Mouse (Mus musculus) MEL (cell line): ENCODE results near the gene Misp. TPM values are rescaled to one million over a fixed set of nuclear protein-coding genes. Genes with fewer than 3 reads are reported as not detected.

ENCODE experiments used
- DNase-seq: peaks from one replicate; pipeline ENCODE4 v3.0.0; 2011; ENCODE audit warnings: low read depth, low spot score
- H3K27ac ChIP-seq: 2 replicates; pipeline ENCODE4 v1.5.1; 2012; ENCODE audit warnings: low read depth, mild to moderate bottlenecking, control low read depth, low read length, moderate library complexity; ENCODE audit not compliant: control insufficient read depth
- H3K27me3 ChIP-seq, 2 experiments: fragments of 150-350 bp in 1 of 2; sonication (generic) in 1 of 2; 2 replicates each; pipeline ENCODE4 v1.6.1; 2012; ENCODE audit warnings: low read length in 2 of 2, mild to moderate bottlenecking in 2 of 2, improper control_type of control experiment in 1 of 2, moderate library complexity in 1 of 2; ENCODE audit not compliant: insufficient read depth in 2 of 2, control insufficient read depth in 1 of 2
- H3K36me3 ChIP-seq, 2 experiments: 2 replicates each; pipeline ENCODE4 v1.6.1; 2012 to 2014; ENCODE audit warnings: low read length in 2 of 2, improper control_type of control experiment in 1 of 2, inconsistent platforms in 1 of 2, mild to moderate bottlenecking in 1 of 2; ENCODE audit not compliant: insufficient read depth in 2 of 2, control insufficient read depth in 1 of 2
- H3K4me1 ChIP-seq, 2 experiments: fragments of 150-350 bp in 1 of 2; sonication (generic) in 1 of 2; 2 replicates each; pipeline ENCODE4 v1.6.1; 2012; ENCODE audit warnings: low read length in 2 of 2, improper control_type of control experiment in 1 of 2, mild to moderate bottlenecking in 1 of 2; ENCODE audit not compliant: insufficient read depth in 2 of 2, control insufficient read depth in 1 of 2
- H3K4me3 ChIP-seq, 2 experiments: fragments of 150-350 bp in 1 of 2; sonication (generic) in 1 of 2; 2 replicates each; pipeline ENCODE4 v1.5.1; 2012; ENCODE audit warnings: low read depth in 2 of 2, low read length in 2 of 2, mild to moderate bottlenecking in 2 of 2, moderate library complexity in 2 of 2, control low read depth in 1 of 2, improper control_type of control experiment in 1 of 2; ENCODE audit not compliant: control insufficient read depth in 1 of 2, insufficient read depth in 1 of 2
- H3K79me2 ChIP-seq: 2 replicates; pipeline ENCODE4 v1.6.1; 2012; ENCODE audit warnings: mild to moderate bottlenecking, low read length, moderate library complexity; ENCODE audit not compliant: control insufficient read depth, poor library complexity, insufficient read depth
- H3K9ac ChIP-seq: 2 replicates; pipeline ENCODE4 v1.6.1; 2012; ENCODE audit warnings: low read depth, mild to moderate bottlenecking, control low read depth, low read length, moderate library complexity; ENCODE audit not compliant: control insufficient read depth, poor library complexity, severe bottlenecking
- H3K9me3 ChIP-seq: fragments of 150-350 bp; sonication (generic); replicated peaks from 2 replicates; pipeline ENCODE4 v1.6.1; 2012; ENCODE audit warnings: mild to moderate bottlenecking, low read length, improper control_type of control experiment, moderate library complexity; ENCODE audit not compliant: insufficient read depth
- BHLHE40 ChIP-seq: IDR thresholded peaks from 2 replicates; pipeline ENCODE4 v1.6.1; 2012; ENCODE audit warnings: low read depth, mild to moderate bottlenecking, inconsistent platforms, low read length, improper control_type of control experiment, borderline replicate concordance
- CHD1 ChIP-seq: IDR thresholded peaks from 2 replicates; pipeline ENCODE4 v1.6.1; 2012; ENCODE audit warnings: low read depth, mild to moderate bottlenecking, inconsistent platforms, low read length, improper control_type of control experiment
- CHD2 ChIP-seq: IDR thresholded peaks from 2 replicates; pipeline ENCODE4 v1.6.1; 2011; ENCODE audit warnings: low read length, improper control_type of control experiment
- ELF1 ChIP-seq: IDR thresholded peaks from 2 replicates; pipeline ENCODE4 v1.6.1; 2014; ENCODE audit warnings: low read depth, mild to moderate bottlenecking, inconsistent platforms, low read length, improper control_type of control experiment, moderate library complexity
- EP300 ChIP-seq, 2 experiments: IDR thresholded peaks; 2 replicates each; pipeline ENCODE4 v1.6.1; 2011; ENCODE audit warnings: improper control_type of control experiment in 2 of 2, low read length in 2 of 2, low read depth in 1 of 2, mild to moderate bottlenecking in 1 of 2
- ETS1 ChIP-seq: IDR thresholded peaks from 2 replicates; pipeline ENCODE4 v1.6.1; 2012; ENCODE audit warnings: low read depth, mild to moderate bottlenecking, inconsistent platforms, low read length, improper control_type of control experiment, moderate library complexity
- GABPA ChIP-seq: IDR thresholded peaks from 2 replicates; pipeline ENCODE4 v1.6.1; 2012; ENCODE audit warnings: low read depth, mild to moderate bottlenecking, inconsistent platforms, low read length, improper control_type of control experiment, moderate library complexity
- GATA1 ChIP-seq: IDR thresholded peaks from 2 replicates; pipeline ENCODE4 v1.6.1; 2011; ENCODE audit warnings: low read depth, low read length, improper control_type of control experiment
- HCFC1 ChIP-seq: IDR thresholded peaks from 2 replicates; pipeline ENCODE4 v1.6.1; 2012; ENCODE audit warnings: low read depth, mild to moderate bottlenecking, inconsistent platforms, low read length, improper control_type of control experiment, moderate library complexity
- JUND ChIP-seq: IDR thresholded peaks from 2 replicates; pipeline ENCODE4 v1.6.1; 2011; ENCODE audit warnings: low read depth, mild to moderate bottlenecking, improper control_type of control experiment, low read length
- KAT2A ChIP-seq: conservative IDR thresholded peaks from 2 replicates; pipeline ENCODE4 v1.6.1; 2012; ENCODE audit warnings: low read depth, low read length, improper control_type of control experiment, inconsistent platforms
- MAFK ChIP-seq: IDR thresholded peaks from 2 replicates; pipeline ENCODE4 v1.6.1; 2011; ENCODE audit warnings: low read depth, mild to moderate bottlenecking, low read length, improper control_type of control experiment, borderline replicate concordance
- MAX ChIP-seq: IDR thresholded peaks from 2 replicates; pipeline ENCODE4 v1.6.1; 2011; ENCODE audit warnings: low read length, improper control_type of control experiment
- MAZ ChIP-seq: IDR thresholded peaks from 2 replicates; pipeline ENCODE4 v1.6.1; 2012; ENCODE audit warnings: low read depth, mild to moderate bottlenecking, inconsistent platforms, low read length, improper control_type of control experiment
- MEF2A ChIP-seq: IDR thresholded peaks from 2 replicates; pipeline ENCODE4 v1.6.1; 2014; ENCODE audit warnings: low read depth, mild to moderate bottlenecking, inconsistent platforms, low read length, improper control_type of control experiment; ENCODE audit not compliant: poor library complexity, insufficient replicate concordance, severe bottlenecking; ENCODE audit errors: extremely low read depth
- MXI1 ChIP-seq: IDR thresholded peaks from 2 replicates; pipeline ENCODE4 v1.6.1; 2011; ENCODE audit warnings: mild to moderate bottlenecking, low read depth, low read length, improper control_type of control experiment
- MYB ChIP-seq: IDR thresholded peaks from 2 replicates; pipeline ENCODE4 v1.6.1; 2011; ENCODE audit warnings: mild to moderate bottlenecking, low read depth, low read length, improper control_type of control experiment
- MYC ChIP-seq: IDR thresholded peaks from 2 replicates; pipeline ENCODE4 v1.6.1; 2011; ENCODE audit warnings: low read depth, mild to moderate bottlenecking, low read length, improper control_type of control experiment, moderate library complexity
- NELFE ChIP-seq: IDR thresholded peaks from 2 replicates; pipeline ENCODE4 v1.6.1; 2011; ENCODE audit warnings: low read depth, low read length, improper control_type of control experiment
- NRF1 ChIP-seq: IDR thresholded peaks from 2 replicates; pipeline ENCODE4 v1.6.1; 2014; ENCODE audit warnings: low read depth, mild to moderate bottlenecking, inconsistent platforms, low read length, improper control_type of control experiment, moderate library complexity; ENCODE audit not compliant: poor library complexity, insufficient read depth, severe bottlenecking
- POLR2A ChIP-seq, 2 experiments: IDR thresholded peaks; 2 replicates each; pipeline ENCODE4 v1.6.1; 2011 to 2012; ENCODE audit warnings: low read length in 2 of 2, mild to moderate bottlenecking in 2 of 2, control low read depth in 1 of 2, improper control_type of control experiment in 1 of 2, low read depth in 1 of 2, moderate library complexity in 1 of 2; ENCODE audit not compliant: control insufficient read depth in 1 of 2, insufficient read depth in 1 of 2, poor library complexity in 1 of 2
- POLR2AphosphoS5 ChIP-seq: IDR thresholded peaks from 2 replicates; pipeline ENCODE4 v1.6.1; 2012; ENCODE audit warnings: low read depth, borderline replicate concordance, mild to moderate bottlenecking, inconsistent platforms, low read length, moderate library complexity, mixed read lengths
- RCOR1 ChIP-seq: IDR thresholded peaks from 2 replicates; pipeline ENCODE4 v1.6.1; 2012; ENCODE audit warnings: low read depth, mild to moderate bottlenecking, inconsistent platforms, low read length, improper control_type of control experiment
- SIN3A ChIP-seq: IDR thresholded peaks from 2 replicates; pipeline ENCODE4 v1.6.1; 2012; ENCODE audit warnings: low read length, improper control_type of control experiment, inconsistent platforms
- SMC3 ChIP-seq: IDR thresholded peaks from 2 replicates; pipeline ENCODE4 v1.6.1; 2011; ENCODE audit warnings: low read depth, low read length, improper control_type of control experiment
- TAL1 ChIP-seq: IDR thresholded peaks from 2 replicates; pipeline ENCODE4 v1.6.1; 2012; ENCODE audit warnings: mild to moderate bottlenecking, inconsistent platforms, low read length, moderate library complexity, mixed read lengths
- TBP ChIP-seq: IDR thresholded peaks from 2 replicates; pipeline ENCODE4 v1.8.0; 2011; ENCODE audit warnings: low read depth, low read length, improper control_type of control experiment
- TCF12 ChIP-seq: IDR thresholded peaks from 2 replicates; pipeline ENCODE4 v1.6.1; 2014; ENCODE audit warnings: low read depth, mild to moderate bottlenecking, inconsistent platforms, low read length, improper control_type of control experiment, moderate library complexity
- UBTF ChIP-seq: IDR thresholded peaks from 2 replicates; pipeline ENCODE4 v1.6.1; 2012; ENCODE audit warnings: low read depth, mild to moderate bottlenecking, inconsistent platforms, low read length, improper control_type of control experiment, moderate library complexity, borderline replicate concordance; ENCODE audit not compliant: insufficient read depth
- USF1 ChIP-seq: IDR thresholded peaks from 2 replicates; pipeline ENCODE4 v1.6.1; 2014; ENCODE audit warnings: low read depth, mild to moderate bottlenecking, inconsistent platforms, low read length, improper control_type of control experiment, moderate library complexity
- USF2 ChIP-seq, 2 experiments: IDR thresholded peaks; 2 replicates each; pipeline ENCODE4 v1.6.1; 2011 to 2012; ENCODE audit warnings: improper control_type of control experiment in 2 of 2, low read length in 2 of 2, borderline replicate concordance in 1 of 2, inconsistent platforms in 1 of 2, low read depth in 1 of 2, mild to moderate bottlenecking in 1 of 2; ENCODE audit not compliant: insufficient read depth in 1 of 2
- ZC3H11A ChIP-seq: IDR thresholded peaks from 2 replicates; pipeline ENCODE4 v1.6.1; 2012; ENCODE audit warnings: low read depth, mild to moderate bottlenecking, inconsistent platforms, low read length, improper control_type of control experiment
- ZKSCAN1 ChIP-seq: IDR thresholded peaks from 2 replicates; pipeline ENCODE4 v1.6.1; 2012; ENCODE audit warnings: low read depth, mild to moderate bottlenecking, inconsistent platforms, low read length, improper control_type of control experiment, moderate library complexity
- ZMIZ1 ChIP-seq: IDR thresholded peaks from 2 replicates; pipeline ENCODE4 v1.6.1; 2012; ENCODE audit warnings: low read depth, mild to moderate bottlenecking, inconsistent platforms, low read length, improper control_type of control experiment, moderate library complexity
- ZNF384 ChIP-seq: IDR thresholded peaks from 2 replicates; pipeline ENCODE4 v1.6.1; 2012; ENCODE audit warnings: low read depth, mild to moderate bottlenecking, inconsistent platforms, low read length, improper control_type of control experiment
- polyA plus RNA-seq, 2 experiments: library from polyadenylated mRNA; stranded (reverse) in 1 of 2; unstranded in 1 of 2; fragments of >175 nt in 1 of 2; fragments of >200 nt in 1 of 2; gene quantifications; 2 replicates each; pipeline versions ENCODE4 v1.2.1 to v1.2.4; 2012; ENCODE audit warnings: low replicate concordance in 2 of 2, low read depth in 1 of 2; ENCODE audit not compliant: insufficient read length in 2 of 2, insufficient read depth in 1 of 2, missing spikeins in 1 of 2
- total RNA-seq: library from RNA; depleted of rRNA; stranded (reverse); fragments of 300-350 nt; gene quantifications from 2 replicates; pipeline ENCODE4 v1.2.3, GENCODE M21; 2012

The Misp gene
- total and polyA plus RNA-seq, 3 experiments: not detected

DNA sequence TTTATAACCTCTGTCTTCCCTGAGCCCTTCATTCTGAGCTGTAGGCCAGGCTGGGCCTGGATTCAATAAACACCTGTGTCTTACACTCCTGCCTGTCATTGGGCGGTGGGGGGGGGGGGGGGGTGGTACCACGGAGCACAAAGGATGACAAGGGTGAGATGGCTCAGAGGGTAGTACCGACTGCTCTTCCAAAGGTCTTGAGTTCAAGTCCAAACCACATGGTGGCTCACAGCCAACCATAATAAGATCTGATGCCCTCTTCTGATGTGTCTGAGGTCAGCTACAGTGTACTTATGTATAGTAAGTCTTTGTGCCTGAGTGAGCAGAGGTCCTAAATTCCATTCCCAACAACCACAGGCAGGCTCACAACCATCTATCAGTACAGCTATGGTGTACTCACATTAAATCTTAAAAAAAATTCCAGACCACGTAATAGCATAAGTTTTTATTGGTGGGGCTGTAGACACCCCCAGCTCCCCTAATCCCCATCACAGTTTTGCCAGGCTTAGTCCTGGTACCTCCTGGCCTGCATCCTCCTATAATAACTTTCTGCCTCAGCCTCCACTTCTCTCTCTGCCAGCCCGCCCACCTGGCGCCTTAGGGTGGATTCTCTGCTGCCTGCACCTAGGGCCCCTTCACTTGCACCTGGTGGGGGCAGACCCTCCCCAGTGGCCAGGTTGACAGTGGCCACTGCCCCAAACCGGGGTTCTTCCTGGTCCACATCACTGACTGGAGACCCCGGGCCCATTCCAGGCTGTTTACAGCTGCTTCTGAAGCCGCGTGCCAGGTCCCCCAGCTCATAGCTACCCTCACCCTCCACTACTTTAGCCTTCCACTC lies 43.8 kb downstream of the Misp start:
- Histone ChIP-seq H3K27ac (no peak overlapping the region), H3K79me2 (peaks cover 5% of the 10 kb centered on the region; the same call in 1 of the 2 replicates), H3K9me3 (no peaks in the 10 kb centered on the region), H3K27me3 (no peaks in the 10 kb centered on the region), H3K4me3 (no peak overlapping the region), H3K4me1 (no peaks in the 10 kb centered on the region), H3K36me3 (peaks cover 0 to 16% of the 10 kb centered on the region in 2 experiments; a peak in 2 of 4 replicates), H3K9ac (no peak overlapping the region)
- peak; percentile 68 for DNase-seq
- peak in 1 of 2 experiments; percentile 69; a peak in 1 of 4 replicates for TF ChIP-seq POLR2A (IDR thresholded peaks at IDR 0.05; ENCODE audit: control insufficient read depth in 1 of 2, insufficient read depth in 1 of 2, low read depth in 1 of 2, low read length in 2 of 2, poor library complexity in 1 of 2)
- TF ChIP-seq JUND: no peak
- no peak; the same call in 1 of the 2 replicates for TF ChIP-seq POLR2AphosphoS5
- no peak for TF ChIP-seq CHD1
- TF ChIP-seq MAZ: no peak
- no peak for TF ChIP-seq MAFK
- no peak for TF ChIP-seq NELFE
- no peak for TF ChIP-seq ZNF384
- no peak for TF ChIP-seq UBTF
- peak; percentile 9; the same call in 1 of the 2 replicates for TF ChIP-seq SMC3
- no peak for TF ChIP-seq MYC
- no peak for TF ChIP-seq ZC3H11A
- no peak for TF ChIP-seq HCFC1
- TF ChIP-seq TCF12: no peak
- TF ChIP-seq MEF2A: no peak
- 0 out of 2 replicates have a peak, but pooled peaks have one; percentile 16 for TF ChIP-seq MXI1
- no peak for TF ChIP-seq SIN3A
- no peak for TF ChIP-seq TBP
- no peak for TF ChIP-seq ELF1
- TF ChIP-seq EP300 (IDR thresholded peaks at IDR 0.05; ENCODE audit: low read depth in 1 of 2, low read length in 2 of 2): no peak
- TF ChIP-seq GABPA: no peak
- 0 out of 2 replicates have a peak, but pooled peaks have one; percentile 8 for TF ChIP-seq CHD2
- no peak for TF ChIP-seq ETS1
- no peak for TF ChIP-seq BHLHE40
- TF ChIP-seq ZMIZ1: peak; percentile 67; the same call in 1 of the 2 replicates
- no peak for TF ChIP-seq RCOR1
- no peak for TF ChIP-seq NRF1
- TF ChIP-seq MAX: no peak
- no peak for TF ChIP-seq ZKSCAN1
- TF ChIP-seq GATA1: no peak
- TF ChIP-seq TAL1: no peak
- no peak for TF ChIP-seq USF1
- no peak for TF ChIP-seq MYB
- no peak for TF ChIP-seq KAT2A
- no peak for TF ChIP-seq USF2 (IDR thresholded peaks at IDR 0.05; ENCODE audit: borderline replicate concordance in 1 of 2, insufficient read depth in 1 of 2, low read depth in 1 of 2, low read length in 2 of 2)
